Mouse (Mus musculus) ES-E14 (cell line): ENCODE measurements around the gene Tmem150b. TPM values are rescaled to one million over a fixed set of nuclear protein-coding genes. Genes with fewer than 3 reads are reported as not detected.

Experiments
- DNase-seq: peaks from one replicate; pipeline ENCODE4 v3.0.0-alpha.2; 2013; ENCODE audit warnings: low read depth, low spot score
- H3K27ac ChIP-seq: 2 replicates; pipeline ENCODE4 v1.5.1; 2012; ENCODE audit warnings: low read depth, mild to moderate bottlenecking, low read length, moderate library complexity, mixed read lengths; ENCODE audit not compliant: poor library complexity, insufficient read depth, severe bottlenecking
- H3K36me3 ChIP-seq: 2 replicates; pipeline ENCODE4 v1.6.1; 2012; ENCODE audit warnings: mild to moderate bottlenecking, low read length, moderate library complexity, mixed read lengths; ENCODE audit not compliant: control insufficient read depth, poor library complexity, insufficient read depth, severe bottlenecking
- H3K4me1 ChIP-seq, 2 experiments: fragments of 150-350 bp in 1 of 2; sonication (generic) in 1 of 2; 2 replicates each; pipeline ENCODE4 v1.6.1; 2012; ENCODE audit warnings: low read length in 2 of 2, mild to moderate bottlenecking in 1 of 2, mixed read lengths in 1 of 2; ENCODE audit not compliant: control insufficient read depth in 2 of 2, insufficient read depth in 2 of 2, poor library complexity in 1 of 2
- H3K4me3 ChIP-seq, 2 experiments: fragments of 150-350 bp in 1 of 2; sonication (generic) in 1 of 2; 2 replicates each; pipeline ENCODE4 v1.5.1; 2012; ENCODE audit warnings: low read length in 2 of 2, low read depth in 1 of 2, mild to moderate bottlenecking in 1 of 2, mixed read lengths in 1 of 2; ENCODE audit not compliant: insufficient read depth in 1 of 2, poor library complexity in 1 of 2, severe bottlenecking in 1 of 2
- H3K9ac ChIP-seq: 2 replicates; pipeline ENCODE4 v1.6.1; 2012; ENCODE audit warnings: low read depth, mild to moderate bottlenecking, low read length, mixed read lengths; ENCODE audit not compliant: poor library complexity, insufficient read depth, severe bottlenecking
- H3K9me3 ChIP-seq: fragments of 150-350 bp; sonication (generic); 2 replicates; pipeline ENCODE4 v1.6.1; 2012; ENCODE audit warnings: low read depth, mild to moderate bottlenecking, low read length; ENCODE audit not compliant: control insufficient read depth, insufficient read depth
- CHD2 ChIP-seq: IDR thresholded peaks from 2 replicates; pipeline ENCODE4 v1.6.1; 2014; ENCODE audit warnings: mild to moderate bottlenecking, low read depth, low read length, inconsistent platforms
- HCFC1 ChIP-seq: IDR thresholded peaks from 2 replicates; pipeline ENCODE4 v1.6.1; 2012; ENCODE audit warnings: low read length, inconsistent platforms, borderline replicate concordance; ENCODE audit not compliant: insufficient read depth
- MAFK ChIP-seq: IDR thresholded peaks from 2 replicates; pipeline ENCODE4 v1.6.1; 2014; ENCODE audit warnings: mild to moderate bottlenecking, low read depth, low read length, inconsistent platforms; ENCODE audit not compliant: insufficient read depth
- ZC3H11A ChIP-seq: IDR thresholded peaks from 2 replicates; pipeline ENCODE4 v1.6.1; 2012; ENCODE audit warnings: low read depth, mild to moderate bottlenecking, inconsistent platforms, low read length, borderline replicate concordance
- ZNF384 ChIP-seq: IDR thresholded peaks from 2 replicates; pipeline ENCODE4 v1.6.1; 2012; ENCODE audit warnings: low read depth, low read length, inconsistent platforms
- in situ Hi-C, 2 experiments: fragments of 600-800 bp; cut with MboI; formaldehyde crosslinking; loops; one replicate each; pipeline ENCODE4 v1.15.1; 2025; ENCODE audit warnings: low sequenced_read_pairs in 2 of 2, inconsistent platforms in 1 of 2; ENCODE audit not compliant: unreplicated experiment in 2 of 2
- total RNA-seq: library from RNA; depleted of rRNA; stranded (reverse); fragments of 300-350 nt; gene quantifications from 2 replicates; pipeline ENCODE4 v1.2.3, GENCODE M21; 2012

Tmem150b gene
- total RNA-seq, 1 experiment: 0.94 TPM

GRCm38 (mm10) chr7:4752821-4753570 is 27.9 kb upstream of the Tmem150b start, which contains the start of gene Cox6b2:
Gene Cox6b2 (minus strand): TSS chr7:4753094.
- TF ChIP-seq MAFK (no peak), ZNF384 (no peak), CHD2 (peak; percentile 61; the same call in 1 of the 2 replicates), ZC3H11A (no peak)
- Histone ChIP-seq H3K4me1 (peaks cover 2 to 9% of the 10 kb centered on the region in 2 experiments; a peak in 2 of 4 replicates), H3K9ac (peak within 1 kb of the TSS; percentile 92), H3K4me3 (peak within 1 kb of the TSS; percentile 92 to 95), H3K9me3 (no peaks in the 10 kb centered on the region), H3K36me3 (peaks cover 12% of the 10 kb centered on the region), H3K27ac (peak within 1 kb of the TSS; percentile 89)
- DNase-seq: peak; percentile 98
- in situ Hi-C loops: no loop called here

- DNase-seq: peak; percentile 95
- peak overlapping the region; percentile 92 for H3K9ac ChIP-seq
- H3K4me1 ChIP-seq: peaks cover 2 to 9% of the 10 kb centered on the region in 2 experiments; a peak in 2 of 4 replicates
- no peaks in the 10 kb centered on the region for H3K9me3 ChIP-seq
- H3K27ac ChIP-seq: peak overlapping the region; percentile 89
- TF ChIP-seq ZC3H11A: no peak
- no peak for TF ChIP-seq HCFC1
- no peak for TF ChIP-seq ZNF384
- no peak for TF ChIP-seq MAFK
- TF ChIP-seq CHD2: no peak
- H3K4me3 ChIP-seq: peak overlapping the region; percentile 92 to 95
- H3K36me3 ChIP-seq: peaks cover 12% of the 10 kb centered on the region
- in situ Hi-C loops: no loop called here
Measured at GRCm38 (mm10) chr7:4751971-4752820, 27.1 kb upstream of the Tmem150b start.

DNA sequence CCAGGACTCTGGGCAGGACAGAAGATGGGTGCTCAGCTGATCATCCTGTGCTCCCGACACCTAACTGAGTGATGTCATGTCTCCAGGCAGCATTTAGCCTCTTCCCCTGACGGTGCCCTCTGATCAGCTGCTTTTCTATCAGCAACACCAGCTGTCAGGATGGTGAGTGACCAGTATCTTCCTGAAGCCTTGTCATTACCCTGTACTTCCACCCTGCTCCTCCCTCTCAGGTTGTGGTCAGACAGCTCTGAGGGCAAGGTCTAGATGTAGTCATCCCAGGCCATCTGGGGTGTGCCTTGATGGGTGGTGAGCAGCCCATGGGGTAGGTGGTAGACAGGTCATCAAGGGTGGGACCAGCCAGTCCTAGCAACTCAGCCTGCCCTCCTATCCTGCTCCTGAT is 24.1 kb upstream of the Tmem150b start:
- Histone ChIP-seq H3K4me3 (no peak overlapping the region), H3K9ac (no peak overlapping the region), H3K36me3 (peaks cover 33% of the 10 kb centered on the region), H3K4me1 (peaks cover 2 to 22% of the 10 kb centered on the region in 2 experiments; a peak in 2 of 4 replicates), H3K9me3 (no peaks in the 10 kb centered on the region), H3K27ac (no peak overlapping the region)
- in situ Hi-C loops: no loop called here
- DNase-seq: no peak
- TF ChIP-seq HCFC1 (no peak), MAFK (no peak), ZC3H11A (no peak), ZNF384 (no peak), CHD2 (no peak)

GRCm38 (mm10) chr7:4748321-4748720 is 23.3 kb upstream of the Tmem150b start:
- H3K4me1 ChIP-seq: peaks cover 2 to 21% of the 10 kb centered on the region in 2 experiments; a peak in 2 of 4 replicates
- in situ Hi-C loops: no loop called here
- H3K9ac ChIP-seq: no peak overlapping the region
- H3K4me3 ChIP-seq: no peak overlapping the region
- H3K27ac ChIP-seq: no peak overlapping the region
- H3K36me3 ChIP-seq: peaks cover 37% of the 10 kb centered on the region
- TF ChIP-seq HCFC1 (no peak), CHD2 (no peak), ZC3H11A (no peak), ZNF384 (no peak)
- no peak for DNase-seq
- no peaks in the 10 kb centered on the region for H3K9me3 ChIP-seq
